ENCODE assay signal across 8 mouse cellular contexts in the genomic region with DNA sequence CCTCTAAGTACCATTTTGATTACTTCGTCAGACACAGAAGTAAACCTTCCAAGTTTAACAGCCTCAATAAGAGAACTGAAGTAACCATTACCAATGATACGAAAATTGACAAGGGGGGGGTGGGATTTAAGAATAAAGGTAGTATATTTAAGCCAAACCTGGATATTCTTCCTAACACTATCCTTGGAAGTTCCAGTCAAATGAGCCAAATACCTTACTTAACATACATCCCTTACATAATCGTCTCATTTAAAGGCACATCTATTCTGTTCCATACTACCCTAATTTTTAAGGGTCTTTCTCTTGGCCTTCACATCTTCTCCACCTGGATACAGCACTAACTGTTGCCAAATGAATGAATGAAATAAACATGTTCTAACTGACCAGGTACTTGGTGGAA. TPM values are rescaled to one million over a fixed set of nuclear protein-coding genes. Genes with fewer than 3 reads are reported as not detected.
DNase-seq lines count a peak whose midpoint lies in the region; ATAC-seq and TF ChIP-seq lines count a peak whose summit lies in the region.

No protein-coding gene starts in this region.

- peak overlapping the region; percentile 64 for H3K4me2 ChIP-seq in neural tube, embryonic 11.5 days (ENCODE audit: low read depth)
- peak overlapping the region; percentile 64 for H3K4me2 ChIP-seq in liver, embryonic 11.5 days

- no peak for TF ChIP-seq POLR2A in cerebellum, adult 2 months (IDR thresholded peaks at IDR 0.05; ENCODE audit: borderline replicate concordance, insufficient read depth, low read length)

- WGBS in cerebellum, adult 2 months = 21% methylated on average over 3 of the region's 3 CpGs
- 45% methylated on average over 3 of the region's 3 CpGs for WGBS in neural tube, embryonic 11.5 days
- WGBS in liver, embryonic 11.5 days = 50% methylated on average over 3 of the region's 3 CpGs

- H3K4me3 ChIP-seq in cerebellum, adult 2 months (replicated peaks; ENCODE audit: insufficient read depth, low read depth, low read length) = peak overlapping the region; percentile 84
- H3K4me3 ChIP-seq in neural tube, embryonic 11.5 days (ENCODE audit: low read depth, low read length) = peak overlapping the region; percentile 92
- H3K4me3 ChIP-seq in liver, embryonic 11.5 days (ENCODE audit: low read depth, low read length) = peak overlapping the region; percentile 92

- no peaks in the 10 kb centered on the region for H3K36me3 ChIP-seq in neural tube, embryonic 11.5 days (ENCODE audit: control insufficient read depth, insufficient read depth, low read length)
- no peaks in the 10 kb centered on the region for H3K36me3 ChIP-seq in liver, embryonic 11.5 days (ENCODE audit: control insufficient read depth, insufficient read depth, low read length)

- peaks cover 2% of the 10 kb centered on the region for H3K4me1 ChIP-seq in cerebellum, adult 2 months (ENCODE audit: control insufficient read depth, insufficient read depth, low read length)
- H3K4me1 ChIP-seq in neural tube, embryonic 11.5 days (ENCODE audit: control insufficient read depth, insufficient read depth, low read length) = peaks cover 3% of the 10 kb centered on the region; the same call in 1 of the 2 replicates
- peaks cover 9% of the 10 kb centered on the region for H3K4me1 ChIP-seq in liver, embryonic 11.5 days (replicated peaks; ENCODE audit: control insufficient read depth, insufficient read depth, low read length)

- TF ChIP-seq CTCF in cerebellum, adult 2 months (IDR thresholded peaks at IDR 0.05; ENCODE audit: borderline replicate concordance, insufficient read depth, low read depth, low read length) = no peak

- no peak overlapping the region for H3K27ac ChIP-seq in cerebellum, adult 2 months (ENCODE audit: insufficient read depth, low read length)
- no peak overlapping the region; the same call in 1 of the 2 replicates for H3K27ac ChIP-seq in neural tube, embryonic 11.5 days (ENCODE audit: low read depth, low read length)
- no peak overlapping the region for H3K27ac ChIP-seq in liver, embryonic 11.5 days (ENCODE audit: low read depth, low read length)

- H3K9ac ChIP-seq in neural tube, embryonic 11.5 days (ENCODE audit: low read length) = peak overlapping the region; percentile 78
- H3K9ac ChIP-seq in liver, embryonic 11.5 days (ENCODE audit: low read depth, low read length) = peak overlapping the region; percentile 95

- ATAC-seq in neural tube, embryonic 11.5 days (ENCODE audit: insufficient read depth, low FRiP score, low TSS enrichment) = no peak
- ATAC-seq in liver, embryonic 11.5 days (replicated peaks; ENCODE audit: low FRiP score) = no peak

- H3K9me3 ChIP-seq in neural tube, embryonic 11.5 days (ENCODE audit: control insufficient read depth, low read length) = no peaks in the 10 kb centered on the region
- H3K9me3 ChIP-seq in liver, embryonic 11.5 days (ENCODE audit: control insufficient read depth, low read length) = no peaks in the 10 kb centered on the region

- no peak for DNase-seq in cerebellum, adult 2 months
- DNase-seq in cerebellum, adult 8-10 months = no peak
- no peak for DNase-seq in neural tube, embryonic 11.5 days (ENCODE audit: low spot score)
- no peak for DNase-seq in neural tube, embryonic 10.5 days (ENCODE audit: extremely low spot score, low spot score)
- no peak for DNase-seq in liver, embryonic 11.5 days (ENCODE audit: low spot score)
- no peak for DNase-seq in frontal cortex, postnatal 14 days (ENCODE audit: low spot score in 2 of 2)
- no peak for DNase-seq in urinary bladder, adult 2 months (ENCODE audit: low spot score)
- DNase-seq in left cerebral cortex, postnatal 4 days = no peak

- H3K27me3 ChIP-seq in cerebellum, adult 2 months (ENCODE audit: control insufficient read depth, insufficient read depth, low read length) = no peaks in the 10 kb centered on the region
- H3K27me3 ChIP-seq in neural tube, embryonic 11.5 days (ENCODE audit: control insufficient read depth, insufficient read depth, low read length) = 0 out of 2 replicates have a peak, but pooled peaks cover 3% of the 10 kb centered on the region
- H3K27me3 ChIP-seq in liver, embryonic 11.5 days (replicated peaks; ENCODE audit: control insufficient read depth, insufficient read depth, low read length) = no peaks in the 10 kb centered on the region

- intact Hi-C loops in left cerebral cortex, postnatal 4 days (cut with DNase I) = loop anchor here (10.0 kb wide), 1 partner anchor 79 kb away; no protein-coding TSS in a partner anchor

RNA-seq across cellular contexts. Expression of a gene that starts 1.0 kb away (rescaled TPM):
- 45.0 and 46.8 TPM in 2 replicates for polyA plus RNA-seq in cerebellum, adult 2 months (2012; rRNA removed)
- 26.9 and 28.1 TPM in 2 replicates for polyA plus RNA-seq in neural tube, embryonic 11.5 days (2014; fragmentation: Nextera tagmentation; extraction: Ambion mirVana)
- polyA plus RNA-seq in liver, embryonic 11.5 days (2014; fragmentation: Nextera tagmentation; extraction: Ambion mirVana) = 10.4 and 10.5 TPM in 2 replicates
- 15.2 and 16.1 TPM in 2 replicates for polyA plus RNA-seq in urinary bladder, adult 2 months (2012; rRNA removed)
- 100 to 1,000 TPM; 205 to 224 TPM for total RNA-seq in left cerebral cortex, postnatal 4 days (2021)

RNA-seq across cellular contexts. Expression of a gene that starts 25.5 kb away (rescaled TPM):
- polyA plus RNA-seq in cerebellum, adult 2 months (2012; rRNA removed) = 0.36 and 0.55 TPM in 2 replicates
- polyA plus RNA-seq in neural tube, embryonic 11.5 days (2014; fragmentation: Nextera tagmentation; extraction: Ambion mirVana) = not detected in 2 replicates
- not detected in 2 replicates for polyA plus RNA-seq in liver, embryonic 11.5 days (2014; fragmentation: Nextera tagmentation; extraction: Ambion mirVana)
- 0.07 and 0.13 TPM in 2 replicates for polyA plus RNA-seq in urinary bladder, adult 2 months (2012; rRNA removed)
- total RNA-seq in left cerebral cortex, postnatal 4 days (2021) = 1 to 10 TPM in 1 of 2 experiments, under 1 TPM in 1; 0.46 to 1.6 TPM
